Mouse (Mus musculus): ENCODE measurements around the gene Znrf4. TPM values are rescaled to one million over a fixed set of nuclear protein-coding genes. Genes with fewer than 3 reads are reported as not detected.

Gene Znrf4
- total and polyA plus RNA-seq, 2 experiments from 2014 or later: 0.13 TPM; not detected in 1

DNA sequence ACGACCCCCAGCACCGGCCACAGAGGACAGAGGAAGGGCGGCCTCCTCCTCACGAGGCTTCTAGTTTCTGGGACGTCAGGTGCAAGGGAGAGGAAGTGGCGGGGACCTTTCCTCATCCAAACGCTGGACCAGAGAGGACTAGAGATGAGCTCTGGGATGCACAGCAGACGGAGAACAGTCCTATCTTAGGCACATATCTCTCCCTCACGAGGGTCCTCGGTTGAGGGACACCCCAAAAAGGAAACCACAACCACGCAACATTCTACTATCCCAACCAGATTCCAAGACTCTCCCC, 38.7 kb downstream of the Znrf4 start:
- no peak for TF ChIP-seq CTCF (IDR thresholded peaks at IDR 0.05; ENCODE audit: low read depth)
- no peak for DNase-seq
- peak overlapping the region; percentile 95 for H3K4me3 ChIP-seq (ENCODE audit: low read depth, low read length)
- H3K9ac ChIP-seq: peak overlapping the region; percentile 99
- peaks cover 24% of the 10 kb centered on the region; the same call in 1 of the 2 replicates for H3K4me1 ChIP-seq (ENCODE audit: insufficient read depth)
- H3K27me3 ChIP-seq (ENCODE audit: insufficient read depth, low read length): no peaks in the 10 kb centered on the region
- peak overlapping the region; percentile 97 for H3K4me2 ChIP-seq (ENCODE audit: low read depth)
- WGBS: 3% methylated on average over 11 of the region's 11 CpGs
- H3K36me3 ChIP-seq (ENCODE audit: insufficient read depth): no peaks in the 10 kb centered on the region
- ATAC-seq: no peak
- peak overlapping the region; percentile 100 for H3K27ac ChIP-seq (ENCODE audit: low read depth, low read length)
- H3K9me3 ChIP-seq (ENCODE audit: low read length): no peaks in the 10 kb centered on the region

DNA sequence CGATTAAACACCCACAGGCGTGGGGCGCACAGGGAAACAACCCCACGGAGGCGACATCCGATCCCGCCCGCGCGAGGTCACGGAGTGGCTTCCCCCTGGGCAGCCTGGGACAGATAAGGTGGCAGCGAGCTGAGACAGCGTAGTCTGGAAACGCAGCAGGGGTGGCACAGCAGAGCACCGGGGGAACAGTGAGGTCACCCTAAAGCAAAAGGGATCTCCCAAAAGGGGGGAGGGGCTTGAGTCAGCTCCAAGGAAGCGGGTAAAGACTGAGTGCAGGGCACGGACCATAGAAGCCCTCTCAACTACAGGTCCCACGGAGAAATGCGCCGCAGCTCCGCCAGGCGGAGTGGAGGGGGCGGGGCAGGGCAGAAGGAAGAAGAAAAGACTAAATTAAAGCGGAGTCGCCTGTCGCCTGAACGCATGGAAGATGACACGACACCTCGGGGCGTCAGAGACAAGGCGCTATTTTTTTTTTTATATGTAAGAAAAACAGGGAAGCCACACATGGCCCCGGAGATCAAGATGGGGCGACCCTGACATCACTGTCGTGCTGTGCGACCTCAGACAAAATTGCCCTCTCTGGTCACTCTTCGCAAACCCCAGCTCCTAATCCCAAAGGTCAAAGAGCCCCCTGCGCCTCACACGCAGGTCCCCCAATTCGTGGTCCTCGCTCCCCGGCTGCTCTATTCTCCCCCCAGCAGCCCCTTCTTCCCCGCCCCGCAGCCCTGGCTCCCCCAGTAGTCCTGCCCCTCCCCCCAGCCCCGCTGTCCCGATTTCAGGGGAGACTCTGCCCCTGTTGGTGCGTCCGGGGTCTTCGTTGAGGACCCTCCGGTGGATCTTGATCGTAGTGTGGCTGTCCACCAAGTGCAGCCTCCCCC, 39.3 kb downstream of the Znrf4 start:
- H3K4me2 ChIP-seq (ENCODE audit: low read depth): peak overlapping the region; percentile 97
- peaks cover 27% of the 10 kb centered on the region for H3K4me1 ChIP-seq (ENCODE audit: insufficient read depth)
- peak; percentile 71 for TF ChIP-seq CTCF (IDR thresholded peaks at IDR 0.05; ENCODE audit: low read depth)
- H3K27me3 ChIP-seq (ENCODE audit: insufficient read depth, low read length): no peaks in the 10 kb centered on the region
- ATAC-seq (peak; percentile 21), DNase-seq (peak; percentile 78)
- no peaks in the 10 kb centered on the region for H3K36me3 ChIP-seq (ENCODE audit: insufficient read depth)
- WGBS: 2% methylated on average over 49 of the region's 50 CpGs
- H3K4me3 ChIP-seq (ENCODE audit: low read depth, low read length): peak overlapping the region; percentile 95
- peak overlapping the region; percentile 100 for H3K27ac ChIP-seq (ENCODE audit: low read depth, low read length)
- H3K9ac ChIP-seq: peak overlapping the region; percentile 99
- H3K9me3 ChIP-seq (ENCODE audit: low read length): no peaks in the 10 kb centered on the region

DNA sequence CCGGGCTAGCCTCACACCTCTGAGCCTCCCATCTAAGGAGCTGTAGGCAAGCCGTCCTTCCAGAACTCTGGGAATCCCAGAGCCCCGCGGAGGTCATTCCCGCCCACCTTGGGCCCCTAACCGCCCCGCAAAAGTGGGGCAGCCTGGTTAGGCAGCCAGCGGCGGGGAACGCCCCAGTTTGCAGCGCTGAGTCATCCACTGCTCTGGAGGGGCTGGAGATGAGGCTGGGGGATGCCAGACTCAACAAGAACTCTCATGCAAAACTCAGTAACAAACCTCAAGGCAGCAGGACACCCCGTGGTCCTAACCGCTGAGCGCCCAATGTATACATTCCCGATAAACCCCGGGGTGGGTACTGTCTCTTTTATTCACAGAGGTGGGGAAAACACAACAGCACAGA, 40.1 kb downstream of the Znrf4 start:
- peak overlapping the region; percentile 100 for H3K27ac ChIP-seq (ENCODE audit: low read depth, low read length)
- no peak for DNase-seq
- H3K27me3 ChIP-seq (ENCODE audit: insufficient read depth, low read length): no peaks in the 10 kb centered on the region
- no peak for ATAC-seq
- H3K36me3 ChIP-seq (ENCODE audit: insufficient read depth): no peaks in the 10 kb centered on the region
- peak overlapping the region; percentile 95 for H3K4me3 ChIP-seq (ENCODE audit: low read depth, low read length)
- peaks cover 33% of the 10 kb centered on the region for H3K4me1 ChIP-seq (ENCODE audit: insufficient read depth)
- TF ChIP-seq CTCF (IDR thresholded peaks at IDR 0.05; ENCODE audit: low read depth): no peak
- peak overlapping the region; percentile 99 for H3K9ac ChIP-seq
- H3K9me3 ChIP-seq (ENCODE audit: low read length): no peaks in the 10 kb centered on the region
- 12% methylated on average over 16 of the region's 16 CpGs for WGBS
- H3K4me2 ChIP-seq (ENCODE audit: low read depth): peak overlapping the region; percentile 97

DNA sequence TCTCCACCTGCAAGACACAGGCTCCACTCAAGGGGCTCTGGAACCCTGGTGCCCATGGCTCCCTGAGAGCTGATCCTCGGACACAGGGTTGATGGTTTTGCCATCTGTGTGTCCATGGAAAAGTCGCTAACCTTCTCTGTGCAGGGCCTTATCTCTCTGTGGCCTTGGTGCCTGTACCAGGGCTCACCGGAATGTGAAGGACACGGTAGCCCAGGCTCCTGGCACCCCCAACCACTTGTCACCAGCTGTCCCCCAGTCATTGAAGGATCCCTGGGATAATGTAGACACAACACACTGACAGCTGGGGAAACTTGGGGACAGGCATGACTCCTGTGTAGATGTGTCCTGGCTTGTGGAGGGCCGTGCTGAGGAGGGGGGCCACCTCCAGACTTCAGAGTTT, 41.1 kb downstream of the Znrf4 start:
- Histone ChIP-seq H3K36me3 (ENCODE audit: insufficient read depth) (no peaks in the 10 kb centered on the region), H3K4me3 (ENCODE audit: low read depth, low read length) (no peak overlapping the region), H3K9me3 (ENCODE audit: low read length) (no peaks in the 10 kb centered on the region), H3K27ac (ENCODE audit: low read depth, low read length) (no peak overlapping the region), H3K27me3 (ENCODE audit: insufficient read depth, low read length) (no peaks in the 10 kb centered on the region), H3K9ac (no peak overlapping the region), H3K4me1 (ENCODE audit: insufficient read depth) (peaks cover 32% of the 10 kb centered on the region), H3K4me2 (ENCODE audit: low read depth) (no peak overlapping the region)
- no peak for TF ChIP-seq CTCF (IDR thresholded peaks at IDR 0.05; ENCODE audit: low read depth)
- ATAC-seq: no peak
- WGBS: 56% methylated on average over 5 of the region's 5 CpGs
- DNase-seq: no peak

DNA sequence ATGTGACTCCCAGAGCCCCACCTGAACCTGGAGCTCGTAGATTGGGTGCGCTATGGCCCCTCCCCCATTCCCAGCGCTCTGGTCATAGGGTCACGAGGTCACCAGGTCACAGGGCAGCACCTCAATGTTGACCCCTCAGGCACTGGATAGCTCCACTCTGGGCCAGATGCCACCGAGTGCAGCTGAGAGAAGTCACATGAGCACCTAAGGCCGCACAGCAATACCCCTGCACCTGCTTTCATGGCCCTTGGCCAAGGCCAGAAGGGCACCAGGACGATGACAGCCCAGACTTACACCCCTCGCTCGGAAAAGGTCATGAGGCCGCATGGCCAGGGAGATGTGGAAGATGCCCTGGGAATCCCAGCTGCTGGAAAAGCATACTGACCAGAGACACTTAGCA, 41.7 kb downstream of the Znrf4 start:
- no peak for ATAC-seq
- Histone ChIP-seq H3K4me3 (ENCODE audit: low read depth, low read length) (peak overlapping the region; percentile 18; the same call in 1 of the 2 replicates), H3K9ac (no peak overlapping the region), H3K27ac (ENCODE audit: low read depth, low read length) (0 out of 2 replicates have a peak overlapping the region, but pooled peaks have one; percentile 15), H3K9me3 (ENCODE audit: low read length) (no peaks in the 10 kb centered on the region), H3K4me2 (ENCODE audit: low read depth) (peak overlapping the region; percentile 46), H3K4me1 (ENCODE audit: insufficient read depth) (peaks cover 32% of the 10 kb centered on the region), H3K27me3 (ENCODE audit: insufficient read depth, low read length) (no peaks in the 10 kb centered on the region), H3K36me3 (ENCODE audit: insufficient read depth) (no peaks in the 10 kb centered on the region)
- DNase-seq: no peak
- TF ChIP-seq CTCF (IDR thresholded peaks at IDR 0.05; ENCODE audit: low read depth): no peak
- 33% methylated on average over 10 of the region's 10 CpGs for WGBS

DNA sequence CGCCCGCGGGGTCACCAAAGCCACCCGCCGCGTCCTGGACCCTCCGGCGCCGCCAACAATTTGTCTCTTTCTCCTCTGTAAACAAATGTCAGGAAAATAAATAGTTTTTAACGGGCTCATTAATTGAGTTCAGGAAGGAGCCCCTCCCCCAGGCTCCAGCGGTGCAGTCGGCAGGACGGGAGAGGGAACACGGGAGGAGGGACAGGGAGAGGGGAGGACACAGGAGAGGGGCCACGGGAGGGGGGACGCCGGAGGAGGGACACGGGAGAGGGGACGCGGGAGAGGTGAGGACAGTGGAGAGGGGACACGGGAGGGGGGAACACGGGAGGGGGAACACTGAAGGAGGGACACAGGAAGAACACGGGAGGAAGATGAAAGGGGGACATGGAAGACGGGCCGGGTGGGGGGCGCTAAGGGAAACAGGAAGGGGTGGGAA, 42.2 kb downstream of the Znrf4 start:
- no peak for DNase-seq
- Histone ChIP-seq H3K4me1 (ENCODE audit: insufficient read depth) (peaks cover 32% of the 10 kb centered on the region), H3K4me2 (ENCODE audit: low read depth) (peak overlapping the region; percentile 46), H3K4me3 (ENCODE audit: low read depth, low read length) (peak overlapping the region; percentile 18), H3K27ac (ENCODE audit: low read depth, low read length) (peak overlapping the region; percentile 30; the same call in 1 of the 2 replicates), H3K27me3 (ENCODE audit: insufficient read depth, low read length) (no peaks in the 10 kb centered on the region), H3K9me3 (ENCODE audit: low read length) (no peaks in the 10 kb centered on the region), H3K9ac (peak overlapping the region; percentile 22; the same call in 1 of the 2 replicates), H3K36me3 (ENCODE audit: insufficient read depth) (no peaks in the 10 kb centered on the region)
- 5% methylated on average over 26 of the region's 26 CpGs for WGBS
- no peak for TF ChIP-seq CTCF (IDR thresholded peaks at IDR 0.05; ENCODE audit: low read depth)
- no peak for ATAC-seq

DNA sequence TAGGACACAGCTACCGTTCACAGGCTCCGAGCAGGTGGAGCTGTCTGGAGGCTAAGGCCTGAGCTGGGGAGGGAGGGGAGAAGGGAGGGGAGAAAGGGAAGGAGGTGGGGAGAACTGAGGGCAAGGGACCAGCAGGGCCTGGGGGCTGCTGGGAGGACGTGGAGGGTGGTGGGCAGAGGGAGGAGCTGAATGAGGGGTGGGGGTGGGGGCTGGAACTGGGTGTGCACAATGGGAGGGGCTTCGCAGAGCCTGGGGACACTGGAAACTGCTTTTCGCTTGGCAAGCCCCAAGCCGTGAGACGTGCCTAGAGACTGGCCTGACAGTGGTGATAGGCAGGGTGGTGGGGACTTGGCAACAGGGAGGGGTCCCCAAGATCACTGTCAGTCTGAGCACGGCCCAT, 43.0 kb downstream of the Znrf4 start:
- Histone ChIP-seq H3K36me3 (ENCODE audit: insufficient read depth) (no peaks in the 10 kb centered on the region), H3K4me1 (ENCODE audit: insufficient read depth) (peaks cover 32% of the 10 kb centered on the region), H3K9ac (0 out of 2 replicates have a peak overlapping the region, but pooled peaks have one; percentile 22), H3K4me3 (ENCODE audit: low read depth, low read length) (peak overlapping the region; percentile 18; the same call in 1 of the 2 replicates), H3K27ac (ENCODE audit: low read depth, low read length) (peak overlapping the region; percentile 62), H3K9me3 (ENCODE audit: low read length) (no peaks in the 10 kb centered on the region), H3K4me2 (ENCODE audit: low read depth) (peak overlapping the region; percentile 46), H3K27me3 (ENCODE audit: insufficient read depth, low read length) (no peaks in the 10 kb centered on the region)
- 7% methylated on average over 8 of the region's 8 CpGs for WGBS
- DNase-seq: no peak
- TF ChIP-seq CTCF (IDR thresholded peaks at IDR 0.05; ENCODE audit: low read depth): no peak
- no peak for ATAC-seq

All from forebrain, postnatal 0 days (tissue).